Mouse (Mus musculus) limb, embryonic 12.5 days (tissue): ENCODE measurements around the gene Tubgcp2. TPM values are rescaled to one million over a fixed set of nuclear protein-coding genes. Genes with fewer than 3 reads are reported as not detected.

Experiments used
- ATAC-seq: fragments of 200-750 bp; cut with Nextera tagmentation; 2 replicates; pipeline ENCODE4 v1.8.0; 2017; ENCODE audit warnings: low read depth, moderate TSS enrichment; ENCODE audit not compliant: insufficient number of reproducible peaks, insufficient read depth, low FRiP score, low TSS enrichment
- H3K27ac ChIP-seq: fragments of 300-500 bp; sonication (generic); 2 replicates; pipeline ENCODE4 v1.5.1; 2016; ENCODE audit warnings: mild to moderate bottlenecking, moderate library complexity
- H3K27me3 ChIP-seq: fragments of 300-500 bp; sonication (generic); 2 replicates; pipeline ENCODE4 v1.6.1; 2016; ENCODE audit warnings: mild to moderate bottlenecking, moderate library complexity
- H3K36me3 ChIP-seq: fragments of 300-500 bp; sonication (generic); 2 replicates; pipeline ENCODE4 v1.6.1; 2016; ENCODE audit warnings: mild to moderate bottlenecking, moderate library complexity
- H3K4me1 ChIP-seq: fragments of 300-500 bp; sonication (generic); replicated peaks from 2 replicates; pipeline ENCODE4 v1.6.1; 2016
- H3K4me2 ChIP-seq: fragments of 300-500 bp; sonication (generic); 2 replicates; pipeline ENCODE4 v1.6.1; 2016; ENCODE audit warnings: mild to moderate bottlenecking, moderate library complexity
- H3K4me3 ChIP-seq: fragments of 300-500 bp; sonication (generic); replicated peaks from 2 replicates; pipeline ENCODE4 v1.5.1; 2016; ENCODE audit warnings: mild to moderate bottlenecking
- H3K9ac ChIP-seq: fragments of 300-500 bp; sonication (generic); replicated peaks from 2 replicates; pipeline ENCODE4 v1.6.1; 2016; ENCODE audit warnings: mild to moderate bottlenecking, moderate library complexity
- H3K9me3 ChIP-seq: fragments of 300-500 bp; sonication (generic); 2 replicates; pipeline ENCODE4 v1.6.1; 2016; ENCODE audit warnings: mild to moderate bottlenecking, moderate library complexity
- WGBS: fragments of 180-500 bp; shearing (Covaris S2); methylation state at CpG from one replicate; pipeline ENCODE4 v1.1.7; 2016; 5-methylcytosine and 5-hydroxymethylcytosine counted together
- polyA plus RNA-seq: library from polyadenylated mRNA; unstranded; fragments of >200 nt; fragmentation: Nextera tagmentation; extraction: Ambion mirVana; gene quantifications from 2 replicates; pipeline ENCODE4 v1.2.1, GENCODE M21; 2016

The Tubgcp2 gene
- polyA plus RNA-seq, 1 experiment from 2014 or later, result 82.3 TPM

DNA sequence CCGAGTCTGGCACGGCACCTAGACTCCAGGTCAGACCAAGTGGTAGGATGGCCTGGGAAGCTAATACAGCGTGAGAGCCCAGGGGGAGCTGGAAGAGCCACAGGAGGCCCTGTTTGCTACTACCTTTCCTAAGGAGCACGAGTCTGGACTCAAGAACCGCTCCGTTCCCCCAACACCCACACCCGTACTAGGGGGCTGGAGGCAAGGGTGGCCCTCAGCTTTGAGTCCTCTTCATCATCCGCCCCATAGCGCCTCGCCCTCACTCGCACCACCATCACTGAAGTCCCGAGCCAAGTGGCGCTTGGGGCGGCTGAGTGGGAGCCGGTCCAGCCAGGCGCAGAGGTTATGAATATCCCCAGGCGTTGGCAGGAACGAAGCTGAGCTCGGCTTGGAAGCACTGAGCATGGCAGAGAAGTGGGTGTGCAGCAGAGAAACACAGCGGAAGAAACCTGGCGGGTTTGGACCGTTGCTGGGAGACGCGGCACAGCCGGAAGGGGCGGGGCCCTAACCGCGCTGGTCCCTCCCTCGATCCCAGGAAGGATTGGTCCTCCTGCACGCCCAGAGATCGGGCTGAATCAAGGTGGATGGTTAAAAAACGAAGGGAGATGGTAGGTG, 58.1 kb downstream of the Tubgcp2 start, which contains the start of gene 6430531B16Rik:
Gene 6430531B16Rik (minus strand): TSS at position 478 of the 615 bp plus-strand sequence.
- H3K27me3 ChIP-seq, result no peaks in the 10 kb centered on the region
- no peaks in the 10 kb centered on the region for H3K9me3 ChIP-seq
- no peaks in the 10 kb centered on the region for H3K36me3 ChIP-seq
- peak; percentile 89 for ATAC-seq
- peak within 1 kb of the TSS; percentile 44 for H3K9ac ChIP-seq
- H3K4me2 ChIP-seq, result peak within 1 kb of the TSS; percentile 64
- peak within 1 kb of the TSS; percentile 49 for H3K4me3 ChIP-seq
- H3K27ac ChIP-seq, result no peak within 1 kb of the TSS
- 4% methylated on average over 32 of the region's 32 CpGs for WGBS
- peaks cover 4% of the 10 kb centered on the region; the same call in 1 of the 2 replicates for H3K4me1 ChIP-seq

DNA sequence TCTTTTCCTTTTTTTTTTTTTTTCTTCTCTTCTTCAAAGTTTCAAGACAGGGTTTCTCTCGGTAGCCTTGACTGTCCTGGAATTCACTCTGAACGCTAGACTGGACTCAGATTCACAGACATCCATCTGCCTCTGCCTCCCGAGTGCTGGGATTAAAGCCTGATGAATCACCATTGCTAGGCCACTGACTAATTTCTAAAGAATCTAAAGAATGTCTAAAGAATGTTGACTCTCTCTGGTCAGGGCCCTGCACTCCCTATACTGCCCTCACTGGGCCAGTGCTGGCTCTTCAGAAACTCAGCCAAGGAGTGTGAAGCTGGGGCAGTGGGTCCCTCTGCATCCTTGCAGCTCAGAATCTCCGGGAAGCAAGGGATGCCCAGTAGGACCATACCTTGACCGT, 61.0 kb downstream of the Tubgcp2 start:
- Histone ChIP-seq H3K36me3 (no peaks in the 10 kb centered on the region), H3K9me3 (no peaks in the 10 kb centered on the region), H3K4me1 (peaks cover 4% of the 10 kb centered on the region; the same call in 1 of the 2 replicates), H3K4me2 (no peak overlapping the region), H3K9ac (no peak overlapping the region), H3K27ac (no peak overlapping the region), H3K4me3 (no peak overlapping the region), H3K27me3 (no peaks in the 10 kb centered on the region)
- ATAC-seq, result no peak
- 49% methylated on average over 5 of the region's 5 CpGs for WGBS

DNA sequence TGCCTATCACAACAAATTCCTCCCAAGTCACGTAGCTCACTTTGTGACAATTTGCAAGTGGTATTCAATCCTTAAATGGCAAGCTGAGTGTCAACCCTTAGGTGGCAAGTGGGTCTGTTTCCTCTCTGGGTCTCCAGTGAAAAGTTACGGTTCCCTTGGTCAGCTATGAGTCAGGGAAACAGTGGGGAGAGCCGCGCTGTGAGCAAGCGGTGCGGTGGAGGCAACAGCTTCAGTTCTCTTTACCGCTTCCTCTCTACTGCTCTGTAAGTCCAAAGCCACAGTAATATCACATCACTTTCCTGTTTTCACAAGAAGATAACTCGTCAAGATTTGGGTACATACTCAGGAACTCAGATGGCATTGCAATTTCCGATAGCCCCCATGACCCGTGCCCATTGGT, 62.2 kb downstream of the Tubgcp2 start:
- Histone ChIP-seq H3K4me1 (peaks cover 4% of the 10 kb centered on the region; the same call in 1 of the 2 replicates), H3K4me3 (no peak overlapping the region), H3K27me3 (no peaks in the 10 kb centered on the region), H3K9me3 (no peaks in the 10 kb centered on the region), H3K27ac (no peak overlapping the region), H3K36me3 (no peaks in the 10 kb centered on the region), H3K4me2 (no peak overlapping the region), H3K9ac (no peak overlapping the region)
- ATAC-seq, result no peak
- 89% methylated on average over 10 of the region's 10 CpGs for WGBS

DNA sequence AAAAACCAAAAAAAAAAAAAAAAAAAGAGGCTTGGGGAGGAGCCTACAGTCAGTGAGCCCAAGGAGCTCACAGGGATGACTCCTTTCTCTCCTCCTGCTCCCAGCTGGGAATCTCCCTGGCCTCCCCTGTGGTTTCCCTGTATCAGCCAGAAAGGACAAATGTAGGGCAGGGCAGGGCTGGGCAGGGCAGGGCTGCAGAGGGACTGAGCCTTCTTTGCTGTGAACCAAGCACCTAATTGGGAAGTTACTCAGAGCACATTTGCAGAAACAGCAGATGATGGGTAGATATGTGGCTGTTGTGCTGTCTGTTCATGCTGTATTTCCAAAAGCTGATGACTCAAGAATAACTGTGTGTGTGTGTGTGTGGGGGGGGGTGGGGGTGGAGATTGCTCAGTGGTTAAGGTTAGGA, 63.5 kb downstream of the Tubgcp2 start:
- H3K36me3 ChIP-seq, result no peaks in the 10 kb centered on the region
- H3K27ac ChIP-seq, result no peak overlapping the region
- no peak overlapping the region for H3K4me3 ChIP-seq
- H3K4me1 ChIP-seq, result no peaks in the 10 kb centered on the region; the same call in 1 of the 2 replicates
- ATAC-seq, result no peak
- no peak overlapping the region for H3K4me2 ChIP-seq
- H3K9me3 ChIP-seq, result no peaks in the 10 kb centered on the region
- no peak overlapping the region for H3K9ac ChIP-seq
- H3K27me3 ChIP-seq, result 0 out of 2 replicates have a peak, but pooled peaks cover 3% of the 10 kb centered on the region

DNA sequence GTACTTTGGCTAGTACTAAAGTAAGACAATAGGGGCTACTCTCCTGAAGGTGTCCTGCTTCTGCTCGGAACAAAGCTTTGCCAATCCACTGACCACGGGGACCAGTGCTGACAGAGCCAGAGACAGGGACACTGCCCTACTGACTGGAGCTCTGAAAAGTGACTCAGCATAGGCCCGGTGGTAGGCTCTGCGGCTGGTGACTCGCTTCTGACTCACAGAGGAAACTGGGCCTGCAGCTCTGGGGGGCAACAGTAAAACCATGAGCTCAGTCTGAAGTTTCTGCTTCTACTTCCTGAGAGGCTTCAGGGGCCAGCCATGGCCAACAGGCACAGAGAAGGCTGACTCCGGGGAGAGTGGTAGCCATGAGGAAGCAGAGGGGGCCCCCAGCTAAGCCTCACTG, 65.0 kb downstream of the Tubgcp2 start:
- no peaks in the 10 kb centered on the region for H3K36me3 ChIP-seq
- no peak; the same call in 1 of the 2 replicates for ATAC-seq
- H3K4me1 ChIP-seq, result peaks cover 4% of the 10 kb centered on the region; the same call in 1 of the 2 replicates
- no peak overlapping the region for H3K4me3 ChIP-seq
- H3K4me2 ChIP-seq, result no peak overlapping the region
- 0 out of 2 replicates have a peak, but pooled peaks cover 3% of the 10 kb centered on the region for H3K27me3 ChIP-seq
- H3K27ac ChIP-seq, result no peak overlapping the region
- WGBS, result 81% methylated on average over 6 of the region's 6 CpGs
- H3K9me3 ChIP-seq, result no peaks in the 10 kb centered on the region
- H3K9ac ChIP-seq, result no peak overlapping the region

DNA sequence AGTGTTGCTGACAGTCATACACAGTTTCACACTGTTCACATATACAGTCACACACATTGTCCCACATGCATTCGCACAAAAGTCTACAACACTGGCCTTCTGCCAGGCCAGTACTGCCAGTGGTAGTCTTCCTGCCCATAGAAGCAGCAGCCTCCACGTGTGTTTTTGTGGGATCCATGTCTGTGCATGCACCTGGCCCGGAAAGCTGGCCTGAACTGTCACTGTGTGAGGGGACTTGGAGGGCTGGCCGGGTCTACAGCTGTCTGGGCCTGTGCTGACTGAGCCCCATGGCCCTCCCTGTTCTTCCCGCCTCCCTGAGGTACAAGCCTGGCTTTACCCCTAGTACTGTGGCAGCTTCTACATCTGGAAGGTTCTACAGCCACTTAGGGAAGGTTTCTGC, 65.5 kb downstream of the Tubgcp2 start:
- no peak; the same call in 1 of the 2 replicates for ATAC-seq
- Histone ChIP-seq H3K27me3 (0 out of 2 replicates have a peak, but pooled peaks cover 3% of the 10 kb centered on the region), H3K27ac (no peak overlapping the region), H3K9me3 (no peaks in the 10 kb centered on the region), H3K4me2 (no peak overlapping the region), H3K4me1 (peaks cover 4% of the 10 kb centered on the region; the same call in 1 of the 2 replicates), H3K9ac (no peak overlapping the region), H3K36me3 (no peaks in the 10 kb centered on the region), H3K4me3 (no peak overlapping the region)
- WGBS, result 78% methylated on average over 5 of the region's 5 CpGs

DNA sequence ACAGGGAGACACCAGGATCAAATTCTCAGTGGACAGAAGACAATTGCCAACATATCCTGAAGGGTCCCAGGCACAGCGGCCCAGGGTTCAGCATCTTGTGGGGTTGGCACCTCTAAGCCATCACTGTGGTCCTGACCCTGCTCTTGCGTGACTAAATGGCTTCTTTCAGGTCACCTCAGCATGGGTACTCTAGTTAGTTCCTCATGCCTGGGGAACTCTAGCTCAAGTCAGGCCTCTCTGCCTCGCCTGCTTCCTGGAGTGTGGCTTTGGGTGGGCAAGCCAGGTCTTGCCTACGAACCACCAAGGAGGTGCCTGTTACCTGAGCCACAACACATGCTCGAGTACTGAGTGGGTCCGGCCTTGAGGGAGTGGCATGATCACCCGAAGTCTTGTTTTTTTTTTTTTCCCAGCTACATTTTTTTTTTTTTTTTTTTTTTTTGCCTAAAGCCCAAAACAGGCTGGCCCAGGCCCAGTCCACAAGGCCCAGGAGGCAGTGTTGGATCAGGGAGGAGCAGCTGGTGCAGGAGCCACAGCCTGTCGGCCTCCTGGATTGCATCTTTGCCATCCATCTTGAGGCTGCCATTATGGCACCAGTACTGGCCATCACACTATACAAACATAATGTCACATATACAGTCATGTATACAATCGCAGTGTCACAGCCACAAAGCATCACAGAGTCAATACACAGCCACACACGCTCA, 66.1 kb downstream of the Tubgcp2 start:
- Histone ChIP-seq H3K27ac (no peak overlapping the region), H3K27me3 (0 out of 2 replicates have a peak, but pooled peaks cover 3% of the 10 kb centered on the region), H3K4me2 (no peak overlapping the region), H3K9me3 (no peaks in the 10 kb centered on the region), H3K36me3 (no peaks in the 10 kb centered on the region), H3K4me1 (peaks cover 4% of the 10 kb centered on the region; the same call in 1 of the 2 replicates), H3K9ac (no peak overlapping the region), H3K4me3 (no peak overlapping the region)
- WGBS, result 84% methylated on average over 10 of the region's 10 CpGs
- ATAC-seq, result no peak

DNA sequence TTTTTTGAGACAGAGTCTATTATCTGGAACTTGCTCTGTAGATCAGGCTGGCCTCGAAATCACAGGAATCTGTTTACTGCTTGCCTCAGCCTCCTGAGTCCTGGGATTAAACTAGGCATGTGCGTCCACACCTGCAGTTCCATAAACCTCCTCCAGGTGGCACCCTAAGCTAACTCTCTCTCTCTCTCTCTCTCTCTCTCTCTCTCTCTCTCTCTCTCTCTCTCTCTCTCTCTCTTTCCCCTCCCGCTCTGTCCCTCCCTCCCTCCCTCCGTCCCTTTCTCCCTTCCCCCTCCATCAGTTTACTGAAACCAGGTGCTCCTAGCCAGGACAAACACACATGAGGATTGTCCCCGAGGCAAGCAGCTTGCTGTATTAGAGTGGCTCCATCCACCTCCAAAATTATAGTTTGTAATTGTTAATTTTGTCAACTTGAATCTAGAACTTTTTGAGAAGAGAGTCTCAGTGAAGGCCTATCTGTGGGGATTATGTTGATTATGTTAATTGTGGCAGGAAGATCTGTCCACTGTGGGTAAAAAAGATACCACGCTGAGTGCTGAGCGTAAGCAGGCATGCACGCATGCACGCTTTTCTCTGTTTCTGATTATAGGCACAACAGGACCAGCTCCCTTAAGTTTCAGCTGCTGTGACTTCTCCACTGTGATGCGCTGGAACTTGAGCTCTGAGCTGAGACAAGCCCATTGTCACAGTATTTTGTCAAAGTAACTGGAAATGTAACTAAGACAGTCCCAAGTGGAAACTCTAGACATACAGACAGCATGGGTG, 66.9 kb downstream of the Tubgcp2 start:
- ATAC-seq, result no peak
- H3K4me1 ChIP-seq, result peaks cover 4% of the 10 kb centered on the region; the same call in 1 of the 2 replicates

DNA sequence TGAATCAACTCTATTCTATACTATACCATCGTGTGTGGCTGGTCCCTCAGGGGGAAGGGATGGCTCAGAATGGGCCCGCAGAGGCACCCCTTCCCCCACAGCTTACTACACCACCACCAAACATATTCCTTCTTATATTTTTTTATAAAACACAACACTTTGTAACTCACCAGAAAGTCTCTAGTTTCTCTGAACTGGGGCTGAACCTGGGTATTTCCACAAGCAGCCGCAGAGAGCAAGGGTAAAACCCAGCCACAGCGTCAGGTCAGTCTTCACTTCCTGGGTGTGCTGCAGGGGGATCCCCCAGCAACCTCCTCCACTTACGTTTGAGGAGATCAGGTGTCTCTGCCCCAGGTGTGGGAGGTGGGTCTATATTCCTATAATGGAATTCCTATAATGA, 68.0 kb downstream of the Tubgcp2 start:
- H3K4me1 ChIP-seq, result peaks cover 4% of the 10 kb centered on the region; the same call in 1 of the 2 replicates
- H3K4me3 ChIP-seq, result no peak overlapping the region
- 60% methylated on average over 5 of the region's 5 CpGs for WGBS
- no peaks in the 10 kb centered on the region for H3K9me3 ChIP-seq
- ATAC-seq, result no peak
- no peak overlapping the region for H3K9ac ChIP-seq
- H3K36me3 ChIP-seq, result no peaks in the 10 kb centered on the region
- H3K27me3 ChIP-seq, result 0 out of 2 replicates have a peak, but pooled peaks cover 3% of the 10 kb centered on the region
- H3K4me2 ChIP-seq, result no peak overlapping the region
- no peak overlapping the region for H3K27ac ChIP-seq

More for the DNA sequence above, 66.9 kb downstream of the Tubgcp2 start:
- H3K4me2 ChIP-seq, result no peak overlapping the region
- H3K4me3 ChIP-seq, result no peak overlapping the region
- WGBS, result 30% methylated on average over 9 of the region's 10 CpGs
- H3K9ac ChIP-seq, result no peak overlapping the region
- no peaks in the 10 kb centered on the region for H3K9me3 ChIP-seq
- H3K36me3 ChIP-seq, result no peaks in the 10 kb centered on the region
- 0 out of 2 replicates have a peak, but pooled peaks cover 3% of the 10 kb centered on the region for H3K27me3 ChIP-seq
- no peak overlapping the region for H3K27ac ChIP-seq

DNA sequence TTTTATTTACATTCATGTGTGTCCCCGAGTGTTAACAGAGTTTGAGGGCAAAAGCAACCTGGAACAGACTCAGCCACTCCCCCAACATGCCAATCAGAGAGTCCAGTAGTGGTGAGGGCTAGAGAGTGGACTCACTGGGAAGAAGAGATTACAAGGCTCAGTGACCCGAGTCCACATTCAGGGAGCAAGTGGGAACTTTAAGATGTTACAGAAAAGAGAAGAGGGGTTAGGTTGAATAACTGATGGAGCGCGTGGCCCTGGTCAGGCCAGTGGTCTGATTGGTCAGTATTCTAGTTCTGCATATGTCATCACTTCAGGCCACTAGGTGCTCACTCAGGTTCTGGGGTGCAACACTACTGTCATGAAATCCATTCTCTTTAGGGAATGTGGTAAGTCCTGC, 69.3 kb downstream of the Tubgcp2 start:
- H3K9ac ChIP-seq, result no peak overlapping the region
- no peaks in the 10 kb centered on the region for H3K36me3 ChIP-seq
- no peak overlapping the region for H3K27ac ChIP-seq
- H3K27me3 ChIP-seq, result 0 out of 2 replicates have a peak, but pooled peaks cover 3% of the 10 kb centered on the region
- peaks cover 4% of the 10 kb centered on the region; the same call in 1 of the 2 replicates for H3K4me1 ChIP-seq
- no peak overlapping the region for H3K4me2 ChIP-seq
- ATAC-seq, result no peak
- no peaks in the 10 kb centered on the region for H3K9me3 ChIP-seq
- 36% methylated on average over 4 of the region's 4 CpGs for WGBS
- H3K4me3 ChIP-seq, result no peak overlapping the region

DNA sequence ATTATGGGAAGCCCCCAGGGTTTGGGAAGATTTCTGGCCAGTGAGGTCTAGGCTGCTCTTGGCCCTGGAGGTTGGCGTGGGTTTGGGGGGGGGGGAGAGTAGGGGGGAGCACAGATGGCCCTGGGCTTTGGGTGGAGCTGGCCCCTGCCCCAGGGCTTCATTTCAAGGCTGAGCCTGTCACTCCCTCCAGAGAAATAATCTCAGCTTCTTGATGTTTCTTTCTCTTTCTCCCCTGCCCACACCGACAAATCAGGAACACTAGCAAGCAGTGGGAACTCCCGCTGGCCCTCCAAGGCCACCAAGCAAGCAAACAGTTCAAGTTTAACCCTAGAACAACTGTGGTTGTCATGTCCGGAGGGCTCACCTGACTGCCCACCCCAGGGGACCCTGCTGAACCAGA, 72.7 kb downstream of the Tubgcp2 start:
- no peak overlapping the region for H3K27ac ChIP-seq
- no peak for ATAC-seq
- no peak overlapping the region for H3K4me2 ChIP-seq
- WGBS, result 57% methylated on average over 4 of the region's 4 CpGs
- H3K4me1 ChIP-seq, result peaks cover 4% of the 10 kb centered on the region; the same call in 1 of the 2 replicates
- H3K27me3 ChIP-seq, result peaks cover 11% of the 10 kb centered on the region
- no peak overlapping the region for H3K9ac ChIP-seq
- no peaks in the 10 kb centered on the region for H3K9me3 ChIP-seq
- H3K4me3 ChIP-seq, result no peak overlapping the region
- H3K36me3 ChIP-seq, result no peaks in the 10 kb centered on the region
